Mouse (Mus musculus) neural tube, postnatal 0 days (tissue): ENCODE measurements around the gene Gm2888. TPM values are rescaled to one million over a fixed set of nuclear protein-coding genes. Genes with fewer than 3 reads are reported as not detected.

Source experiments
- polyA plus RNA-seq: library from polyadenylated mRNA; unstranded; fragments of >200 nt; fragmentation: Nextera tagmentation; extraction: Ambion mirVana; gene quantifications from 2 replicates; pipeline ENCODE4 v1.2.1, GENCODE M21; 2015

Gene Gm2888
- polyA plus RNA-seq = not detected in 2 replicates

GRCm38 (mm10) chr14:3029702-3030101, at the start of gene Gm2888:
Gene Gm2888 (plus strand): TSS chr14:3030002.

GRCm38 (mm10) chr14:3048727-3049512, 19.1 kb downstream of the Gm2888 start, which contains the start of gene Gm2897:
Gene Gm2897 (plus strand): TSS chr14:3049285.

Other genes starting within 250 kb of the Gm2888 start
- 10.1 and 10.3 TPM in 2 replicates for gene Gm2897, start 19.3 kb downstream of the Gm2888 start, polyA plus RNA-seq
- gene Gm10340, start 104.0 kb downstream of the Gm2888 start, polyA plus RNA-seq = 0.10 TPM in 1 of 2 replicates, not detected in the other
- 0.41 and 0.50 TPM in 2 replicates for gene Gm5795, start 158.3 kb downstream of the Gm2888 start, polyA plus RNA-seq
- 35.0 and 44.1 TPM in 2 replicates for gene D830030K20Rik, start 178.5 kb downstream of the Gm2888 start, polyA plus RNA-seq